Mouse (Mus musculus): ENCODE results near the gene Pxmp4. TPM values are rescaled to one million over a fixed set of nuclear protein-coding genes. Genes with fewer than 3 reads are reported as not detected.

Gene Pxmp4
- polyA plus RNA-seq, 1 experiment from 2014 or later = 32.9 TPM

GRCm38 (mm10) chr2:154569071-154569748, 34.3 kb downstream of the Pxmp4 start:
- Histone ChIP-seq H3K36me3 (ENCODE audit: insufficient read depth, low read length) (peaks cover under 1% of the 10 kb centered on the region; the same call in 1 of the 2 replicates), H3K4me1 (ENCODE audit: insufficient read depth, low read length) (peaks cover 39% of the 10 kb centered on the region), H3K4me2 (replicated peaks; ENCODE audit: low read depth, low read length) (peak overlapping the region; percentile 69), H3K4me3 (ENCODE audit: low read length) (peak overlapping the region; percentile 72), H3K9me3 (ENCODE audit: low read length) (no peaks in the 10 kb centered on the region), H3K27me3 (ENCODE audit: insufficient read depth, low read length) (no peaks in the 10 kb centered on the region), H3K27ac (ENCODE audit: low read length) (peak overlapping the region; percentile 81), H3K9ac (replicated peaks; ENCODE audit: low read length) (peak overlapping the region; percentile 72)
- under 1% methylated on average over 56 of the region's 70 CpGs for WGBS
- peak; percentile 85 for ATAC-seq (ENCODE audit: low FRiP score, low TSS enrichment)

- peak overlapping the region; percentile 72 for H3K9ac ChIP-seq (replicated peaks; ENCODE audit: low read length)
- peaks cover 39% of the 10 kb centered on the region for H3K4me1 ChIP-seq (ENCODE audit: insufficient read depth, low read length)
- H3K36me3 ChIP-seq (ENCODE audit: insufficient read depth, low read length) = peaks cover 8% of the 10 kb centered on the region; the same call in 1 of the 2 replicates
- H3K4me2 ChIP-seq (replicated peaks; ENCODE audit: low read depth, low read length) = peak overlapping the region; percentile 69
- ATAC-seq (ENCODE audit: low FRiP score, low TSS enrichment) = peak; percentile 7; the same call in 1 of the 2 replicates
- H3K4me3 ChIP-seq (ENCODE audit: low read length) = peak overlapping the region; percentile 72
- H3K27me3 ChIP-seq (ENCODE audit: insufficient read depth, low read length) = no peaks in the 10 kb centered on the region
- WGBS = 13% methylated on average over 10 of the region's 10 CpGs
- H3K9me3 ChIP-seq (ENCODE audit: low read length) = no peaks in the 10 kb centered on the region
- peak overlapping the region; percentile 81 for H3K27ac ChIP-seq (ENCODE audit: low read length)
Measured at GRCm38 (mm10) chr2:154568329-154569070, 35.0 kb downstream of the Pxmp4 start.

- Histone ChIP-seq H3K27ac (ENCODE audit: low read length) (peak overlapping the region; percentile 81), H3K4me1 (ENCODE audit: insufficient read depth, low read length) (peaks cover 39% of the 10 kb centered on the region), H3K27me3 (ENCODE audit: insufficient read depth, low read length) (no peaks in the 10 kb centered on the region), H3K9ac (replicated peaks; ENCODE audit: low read length) (peak overlapping the region; percentile 72), H3K9me3 (ENCODE audit: low read length) (no peaks in the 10 kb centered on the region), H3K4me2 (replicated peaks; ENCODE audit: low read depth, low read length) (peak overlapping the region; percentile 69), H3K36me3 (ENCODE audit: insufficient read depth, low read length) (peaks cover 10% of the 10 kb centered on the region), H3K4me3 (ENCODE audit: low read length) (peak overlapping the region; percentile 72)
- 63% methylated on average over 2 of the region's 2 CpGs for WGBS
- ATAC-seq (ENCODE audit: low FRiP score, low TSS enrichment) = no peak
Measured at GRCm38 (mm10) chr2:154567766-154568165, 35.7 kb downstream of the Pxmp4 start.

- no peak overlapping the region for H3K4me3 ChIP-seq (ENCODE audit: low read length)
- no peak overlapping the region for H3K27ac ChIP-seq (ENCODE audit: low read length)
- H3K4me2 ChIP-seq (replicated peaks; ENCODE audit: low read depth, low read length) = no peak overlapping the region
Measured at GRCm38 (mm10) chr2:154566641-154567040, 36.9 kb downstream of the Pxmp4 start.

GRCm38 (mm10) chr2:154565562-154565961, 37.9 kb downstream of the Pxmp4 start:
- ATAC-seq (ENCODE audit: low FRiP score, low TSS enrichment) = no peak
- Histone ChIP-seq H3K27me3 (ENCODE audit: insufficient read depth, low read length) (no peaks in the 10 kb centered on the region), H3K4me1 (ENCODE audit: insufficient read depth, low read length) (peaks cover 33% of the 10 kb centered on the region), H3K4me3 (ENCODE audit: low read length) (no peak overlapping the region), H3K9ac (replicated peaks; ENCODE audit: low read length) (no peak overlapping the region), H3K27ac (ENCODE audit: low read length) (no peak overlapping the region; the same call in 1 of the 2 replicates), H3K36me3 (ENCODE audit: insufficient read depth, low read length) (peaks cover 26% of the 10 kb centered on the region), H3K4me2 (replicated peaks; ENCODE audit: low read depth, low read length) (no peak overlapping the region), H3K9me3 (ENCODE audit: low read length) (no peaks in the 10 kb centered on the region)
- WGBS = 59% methylated on average over 3 of the region's 3 CpGs

More at GRCm38 (mm10) chr2:154566641-154567040, 36.9 kb downstream of the Pxmp4 start:
- Histone ChIP-seq H3K36me3 (ENCODE audit: insufficient read depth, low read length) (peaks cover 19% of the 10 kb centered on the region), H3K9me3 (ENCODE audit: low read length) (no peaks in the 10 kb centered on the region), H3K9ac (replicated peaks; ENCODE audit: low read length) (0 out of 2 replicates have a peak overlapping the region, but pooled peaks have one; percentile 24), H3K4me1 (ENCODE audit: insufficient read depth, low read length) (peaks cover 39% of the 10 kb centered on the region), H3K27me3 (ENCODE audit: insufficient read depth, low read length) (no peaks in the 10 kb centered on the region)
- no peak for ATAC-seq (ENCODE audit: low FRiP score, low TSS enrichment)
- 28% methylated on average over 8 of the region's 8 CpGs for WGBS

- no peak overlapping the region for H3K27ac ChIP-seq (ENCODE audit: low read length)
- H3K4me1 ChIP-seq (ENCODE audit: insufficient read depth, low read length) = peaks cover 28% of the 10 kb centered on the region
- no peaks in the 10 kb centered on the region for H3K27me3 ChIP-seq (ENCODE audit: insufficient read depth, low read length)
- 82% methylated on average over 22 of the region's 22 CpGs for WGBS
- peaks cover 26% of the 10 kb centered on the region for H3K36me3 ChIP-seq (ENCODE audit: insufficient read depth, low read length)
- H3K9me3 ChIP-seq (ENCODE audit: low read length) = no peaks in the 10 kb centered on the region
- no peak for ATAC-seq (ENCODE audit: low FRiP score, low TSS enrichment)
- no peak overlapping the region for H3K4me3 ChIP-seq (ENCODE audit: low read length)
- no peak overlapping the region for H3K9ac ChIP-seq (replicated peaks; ENCODE audit: low read length)
- H3K4me2 ChIP-seq (replicated peaks; ENCODE audit: low read depth, low read length) = no peak overlapping the region
Measured at GRCm38 (mm10) chr2:154563612-154564170, 39.8 kb downstream of the Pxmp4 start.

- H3K9me3 ChIP-seq (ENCODE audit: low read length) = no peaks in the 10 kb centered on the region
- H3K27me3 ChIP-seq (ENCODE audit: insufficient read depth, low read length) = no peaks in the 10 kb centered on the region
- peaks cover 22% of the 10 kb centered on the region for H3K4me1 ChIP-seq (ENCODE audit: insufficient read depth, low read length)
- peak within 1 kb of the TSS; percentile 60 for H3K4me2 ChIP-seq (replicated peaks; ENCODE audit: low read depth, low read length)
- peak; percentile 55 for ATAC-seq (ENCODE audit: low FRiP score, low TSS enrichment)
- H3K9ac ChIP-seq (replicated peaks; ENCODE audit: low read length) = peak within 1 kb of the TSS; percentile 53; the same call in 1 of the 2 replicates
- 6% methylated on average over 34 of the region's 34 CpGs for WGBS
- H3K27ac ChIP-seq (ENCODE audit: low read length) = no peak within 1 kb of the TSS
- H3K4me3 ChIP-seq (ENCODE audit: low read length) = peak within 1 kb of the TSS; percentile 34
- peaks cover 18% of the 10 kb centered on the region for H3K36me3 ChIP-seq (ENCODE audit: insufficient read depth, low read length)
Measured at GRCm38 (mm10) chr2:154558264-154559039, 45.1 kb downstream of the Pxmp4 start, which contains the start of gene Necab3. TSS of gene Necab3 (minus strand) at chr2:154558890.

GRCm38 (mm10) chr2:154557184-154557832, 46.2 kb downstream of the Pxmp4 start:
- Histone ChIP-seq H3K36me3 (ENCODE audit: insufficient read depth, low read length) (peaks cover 11% of the 10 kb centered on the region), H3K4me1 (ENCODE audit: insufficient read depth, low read length) (peaks cover 24% of the 10 kb centered on the region), H3K9ac (replicated peaks; ENCODE audit: low read length) (no peak overlapping the region), H3K27me3 (ENCODE audit: insufficient read depth, low read length) (0 out of 2 replicates have a peak, but pooled peaks cover 1% of the 10 kb centered on the region), H3K9me3 (ENCODE audit: low read length) (no peaks in the 10 kb centered on the region), H3K4me2 (replicated peaks; ENCODE audit: low read depth, low read length) (no peak overlapping the region), H3K4me3 (ENCODE audit: low read length) (no peak overlapping the region), H3K27ac (ENCODE audit: low read length) (no peak overlapping the region)
- WGBS = 39% methylated on average over 5 of the region's 5 CpGs
- no peak for ATAC-seq (ENCODE audit: low FRiP score, low TSS enrichment)

- Histone ChIP-seq H3K4me1 (ENCODE audit: insufficient read depth, low read length) (peaks cover 30% of the 10 kb centered on the region), H3K27ac (ENCODE audit: low read length) (no peak overlapping the region), H3K9ac (replicated peaks; ENCODE audit: low read length) (no peak overlapping the region), H3K27me3 (ENCODE audit: insufficient read depth, low read length) (peaks cover 21% of the 10 kb centered on the region), H3K4me3 (ENCODE audit: low read length) (no peak overlapping the region), H3K36me3 (ENCODE audit: insufficient read depth, low read length) (no peaks in the 10 kb centered on the region), H3K9me3 (ENCODE audit: low read length) (no peaks in the 10 kb centered on the region), H3K4me2 (replicated peaks; ENCODE audit: low read depth, low read length) (no peak overlapping the region)
- 88% methylated on average over 6 of the region's 6 CpGs for WGBS
- ATAC-seq (ENCODE audit: low FRiP score, low TSS enrichment) = no peak
Measured at GRCm38 (mm10) chr2:154555235-154555634, 48.3 kb downstream of the Pxmp4 start.
